Mouse (Mus musculus) testis, adult 2 months (tissue): ENCODE measurements around the gene Nid1.
"Not testable (repeated sequence)": the region's sequence is repeated elsewhere in the genome, so short reads cannot be mapped to it uniquely, and the experiment has no call there.

Source experiments
- CTCF ChIP-seq: fragments of 200-500 bp; IDR thresholded peaks from 2 replicates; pipeline ENCODE4 v1.5.1; 2012; ENCODE audit warnings: low read depth, mild to moderate bottlenecking, inconsistent platforms, low read length, moderate library complexity; ENCODE audit not compliant: control insufficient read depth, insufficient read depth, insufficient replicate concordance
- POLR2A ChIP-seq: fragments of 200-500 bp; IDR thresholded peaks from 2 replicates; pipeline ENCODE4 v1.6.1; 2012; ENCODE audit warnings: low read depth, mild to moderate bottlenecking, inconsistent platforms, low read length, moderate library complexity; ENCODE audit not compliant: control insufficient read depth

- TF ChIP-seq CTCF, POLR2A: not testable (repeated sequence)
Measured at GRCm38 (mm10) chr13:13400851-13401250, 36.5 kb upstream of the Nid1 start.
